Mouse (Mus musculus): Measurements from ENCODE around the gene Klf16. TPM values are rescaled to one million over a fixed set of nuclear protein-coding genes. Genes with fewer than 3 reads are reported as not detected.

The Klf16 gene
- polyA plus RNA-seq, 1 experiment from 2014 or later: 6.1 TPM

- 0 out of 2 replicates have a peak overlapping the region, but pooled peaks have one; percentile 78 for H3K27ac ChIP-seq (ENCODE audit: low read depth)
- WGBS (ENCODE audit: insufficient replicate concordance): 63% methylated on average over 9 of the region's 9 CpGs
- no peaks in the 10 kb centered on the region for H3K27me3 ChIP-seq (ENCODE audit: insufficient read depth, low read length)
- DNase-seq (no peak), ATAC-seq (no peak)
- peaks cover 25% of the 10 kb centered on the region for H3K4me1 ChIP-seq (ENCODE audit: insufficient read depth)
- H3K9ac ChIP-seq (replicated peaks): no peak overlapping the region
- TF ChIP-seq EP300 (IDR thresholded peaks at IDR 0.05; ENCODE audit: low read depth) (no peak), CTCF (IDR thresholded peaks at IDR 0.05; ENCODE audit: low read depth) (no peak)
- peaks cover 38% of the 10 kb centered on the region for H3K36me3 ChIP-seq (replicated peaks; ENCODE audit: insufficient read depth, low read length)
- H3K9me3 ChIP-seq (ENCODE audit: low read length): no peaks in the 10 kb centered on the region
- no peak overlapping the region for H3K4me3 ChIP-seq (ENCODE audit: low read depth, low read length)
- H3K4me2 ChIP-seq (ENCODE audit: low read depth, low read length): no peak overlapping the region
Measured at GRCm38 (mm10) chr10:80552364-80552763, 24.8 kb downstream of the Klf16 start.

GRCm38 (mm10) chr10:80549279-80549678, 27.8 kb downstream of the Klf16 start:
- Histone ChIP-seq H3K4me3 (ENCODE audit: low read depth, low read length) (no peak overlapping the region), H3K4me2 (ENCODE audit: low read depth, low read length) (no peak overlapping the region), H3K27ac (ENCODE audit: low read depth) (no peak overlapping the region), H3K36me3 (replicated peaks; ENCODE audit: insufficient read depth, low read length) (peaks cover 66% of the 10 kb centered on the region), H3K4me1 (ENCODE audit: insufficient read depth) (peaks cover 22% of the 10 kb centered on the region), H3K9me3 (ENCODE audit: low read length) (no peaks in the 10 kb centered on the region), H3K9ac (replicated peaks) (no peak overlapping the region), H3K27me3 (ENCODE audit: insufficient read depth, low read length) (no peaks in the 10 kb centered on the region)
- DNase-seq: no peak
- 87% methylated on average over 19 of the region's 21 CpGs for WGBS (ENCODE audit: insufficient replicate concordance)
- no peak for ATAC-seq
- TF ChIP-seq EP300 (IDR thresholded peaks at IDR 0.05; ENCODE audit: low read depth) (no peak), CTCF (IDR thresholded peaks at IDR 0.05; ENCODE audit: low read depth) (no peak)

GRCm38 (mm10) chr10:80548428-80549006, 28.6 kb downstream of the Klf16 start:
- Histone ChIP-seq H3K9ac (replicated peaks) (no peak overlapping the region), H3K9me3 (ENCODE audit: low read length) (no peaks in the 10 kb centered on the region), H3K4me1 (ENCODE audit: insufficient read depth) (peaks cover 14% of the 10 kb centered on the region), H3K27me3 (ENCODE audit: insufficient read depth, low read length) (no peaks in the 10 kb centered on the region), H3K36me3 (replicated peaks; ENCODE audit: insufficient read depth, low read length) (peaks cover 70% of the 10 kb centered on the region), H3K27ac (ENCODE audit: low read depth) (no peak overlapping the region), H3K4me2 (ENCODE audit: low read depth, low read length) (no peak overlapping the region), H3K4me3 (ENCODE audit: low read depth, low read length) (no peak overlapping the region)
- TF ChIP-seq EP300 (IDR thresholded peaks at IDR 0.05; ENCODE audit: low read depth) (no peak), CTCF (IDR thresholded peaks at IDR 0.05; ENCODE audit: low read depth) (peak; percentile 92)
- WGBS (ENCODE audit: insufficient replicate concordance): 69% methylated on average over 10 of the region's 10 CpGs
- DNase-seq: peak; percentile 80
- peak; percentile 40 for ATAC-seq

GRCm38 (mm10) chr10:80547539-80547938, 29.6 kb downstream of the Klf16 start:
- no peak overlapping the region for H3K9ac ChIP-seq (replicated peaks)
- H3K4me2 ChIP-seq (ENCODE audit: low read depth, low read length): no peak overlapping the region
- DNase-seq: no peak
- H3K27ac ChIP-seq (ENCODE audit: low read depth): no peak overlapping the region
- ATAC-seq: no peak
- H3K9me3 ChIP-seq (ENCODE audit: low read length): no peaks in the 10 kb centered on the region
- H3K27me3 ChIP-seq (ENCODE audit: insufficient read depth, low read length): no peaks in the 10 kb centered on the region
- no peak overlapping the region for H3K4me3 ChIP-seq (ENCODE audit: low read depth, low read length)
- TF ChIP-seq CTCF (IDR thresholded peaks at IDR 0.05; ENCODE audit: low read depth) (no peak), EP300 (IDR thresholded peaks at IDR 0.05; ENCODE audit: low read depth) (no peak)
- 85% methylated on average over 14 of the region's 15 CpGs for WGBS (ENCODE audit: insufficient replicate concordance)
- peaks cover 80% of the 10 kb centered on the region for H3K36me3 ChIP-seq (replicated peaks; ENCODE audit: insufficient read depth, low read length)
- H3K4me1 ChIP-seq (ENCODE audit: insufficient read depth): peaks cover 5% of the 10 kb centered on the region; the same call in 1 of the 2 replicates

GRCm38 (mm10) chr10:80546945-80547344, 30.2 kb downstream of the Klf16 start:
- WGBS (ENCODE audit: insufficient replicate concordance): 70% methylated on average over 4 of the region's 4 CpGs
- Histone ChIP-seq H3K36me3 (replicated peaks; ENCODE audit: insufficient read depth, low read length) (peaks cover 86% of the 10 kb centered on the region), H3K27me3 (ENCODE audit: insufficient read depth, low read length) (no peaks in the 10 kb centered on the region), H3K9ac (replicated peaks) (no peak overlapping the region), H3K9me3 (ENCODE audit: low read length) (no peaks in the 10 kb centered on the region), H3K4me1 (ENCODE audit: insufficient read depth) (peaks cover 5% of the 10 kb centered on the region; the same call in 1 of the 2 replicates), H3K4me2 (ENCODE audit: low read depth, low read length) (no peak overlapping the region), H3K27ac (ENCODE audit: low read depth) (no peak overlapping the region), H3K4me3 (ENCODE audit: low read depth, low read length) (no peak overlapping the region)
- no peak for DNase-seq
- TF ChIP-seq CTCF (IDR thresholded peaks at IDR 0.05; ENCODE audit: low read depth) (no peak), EP300 (IDR thresholded peaks at IDR 0.05; ENCODE audit: low read depth) (no peak)
- peak; percentile 59 for ATAC-seq

GRCm38 (mm10) chr10:80545590-80545989, 31.5 kb downstream of the Klf16 start:
- Histone ChIP-seq H3K4me2 (ENCODE audit: low read depth, low read length) (no peak overlapping the region), H3K36me3 (replicated peaks; ENCODE audit: insufficient read depth, low read length) (peaks cover 84% of the 10 kb centered on the region), H3K27me3 (ENCODE audit: insufficient read depth, low read length) (no peaks in the 10 kb centered on the region), H3K4me1 (ENCODE audit: insufficient read depth) (peaks cover 5% of the 10 kb centered on the region; the same call in 1 of the 2 replicates), H3K27ac (ENCODE audit: low read depth) (no peak overlapping the region), H3K9ac (replicated peaks) (no peak overlapping the region), H3K4me3 (ENCODE audit: low read depth, low read length) (no peak overlapping the region), H3K9me3 (ENCODE audit: low read length) (no peaks in the 10 kb centered on the region)
- no peak for DNase-seq
- 85% methylated on average over 8 of the region's 8 CpGs for WGBS (ENCODE audit: insufficient replicate concordance)
- TF ChIP-seq CTCF (IDR thresholded peaks at IDR 0.05; ENCODE audit: low read depth): no peak
- TF ChIP-seq EP300 (IDR thresholded peaks at IDR 0.05; ENCODE audit: low read depth): no peak
- no peak for ATAC-seq
